Mouse (Mus musculus): ENCODE data around the gene Tmprss9.

The Tmprss9 gene

GRCm38 (mm10) chr10:80887181-80887580, 15.5 kb downstream of the Tmprss9 start:
- WGBS: 36% methylated on average over 11 of the region's 11 CpGs

GRCm38 (mm10) chr10:80895100-80895499, 23.5 kb downstream of the Tmprss9 start:
- WGBS: 74% methylated on average over 7 of the region's 7 CpGs

- 86% methylated on average over 6 of the region's 6 CpGs for WGBS
Observed at GRCm38 (mm10) chr10:80895697-80896096, 24.0 kb downstream of the Tmprss9 start.

- 67% methylated on average over 24 of the region's 24 CpGs for WGBS
Observed at GRCm38 (mm10) chr10:80896581-80897485, 25.2 kb downstream of the Tmprss9 start.

GRCm38 (mm10) chr10:80897861-80898510, 26.3 kb downstream of the Tmprss9 start:
- 33% methylated on average over 41 of the region's 41 CpGs for WGBS

GRCm38 (mm10) chr10:80899074-80899473, 27.4 kb downstream of the Tmprss9 start:
- WGBS: 83% methylated on average over 8 of the region's 8 CpGs

- 16% methylated on average over 25 of the region's 25 CpGs for WGBS
Observed at GRCm38 (mm10) chr10:80899591-80900317, 28.1 kb downstream of the Tmprss9 start.

GRCm38 (mm10) chr10:80900318-80901247, 28.9 kb downstream of the Tmprss9 start, which contains the start of gene Timm13:
Gene Timm13 (minus strand): TSS chr10:80900969.
- WGBS: under 1% methylated on average over 72 of the region's 72 CpGs

- WGBS: 87% methylated on average over 19 of the region's 19 CpGs
Observed at GRCm38 (mm10) chr10:80901409-80902272, 30.0 kb downstream of the Tmprss9 start.

GRCm38 (mm10) chr10:80902273-80902940, 30.8 kb downstream of the Tmprss9 start:
- 93% methylated on average over 9 of the region's 9 CpGs for WGBS

- WGBS: 96% methylated on average over 10 of the region's 10 CpGs
Observed at GRCm38 (mm10) chr10:80903282-80903681, 31.6 kb downstream of the Tmprss9 start.

GRCm38 (mm10) chr10:80904004-80904693, 32.5 kb downstream of the Tmprss9 start:
- 85% methylated on average over 28 of the region's 28 CpGs for WGBS

GRCm38 (mm10) chr10:80904709-80905108, 33.1 kb downstream of the Tmprss9 start:
- WGBS: 96% methylated on average over 11 of the region's 11 CpGs

GRCm38 (mm10) chr10:80909375-80910162, 37.9 kb downstream of the Tmprss9 start:
- WGBS: 91% methylated on average over 22 of the region's 22 CpGs

- WGBS: 95% methylated on average over 4 of the region's 4 CpGs
Observed at GRCm38 (mm10) chr10:80911354-80911753, 39.7 kb downstream of the Tmprss9 start.

- WGBS: 89% methylated on average over 7 of the region's 8 CpGs
Observed at GRCm38 (mm10) chr10:80913364-80914011, 41.8 kb downstream of the Tmprss9 start.

GRCm38 (mm10) chr10:80914253-80914656, 42.6 kb downstream of the Tmprss9 start:
- 89% methylated on average over 5 of the region's 5 CpGs for WGBS
